Mouse (Mus musculus): ENCODE measurements at regions not wholly inside any gene's neighbourhood (a gene's known extent, or its start where the extent isn't known, plus 50 kb on each side); places are given as distances from the start of the nearest gene placed in this dataset.

DNA sequence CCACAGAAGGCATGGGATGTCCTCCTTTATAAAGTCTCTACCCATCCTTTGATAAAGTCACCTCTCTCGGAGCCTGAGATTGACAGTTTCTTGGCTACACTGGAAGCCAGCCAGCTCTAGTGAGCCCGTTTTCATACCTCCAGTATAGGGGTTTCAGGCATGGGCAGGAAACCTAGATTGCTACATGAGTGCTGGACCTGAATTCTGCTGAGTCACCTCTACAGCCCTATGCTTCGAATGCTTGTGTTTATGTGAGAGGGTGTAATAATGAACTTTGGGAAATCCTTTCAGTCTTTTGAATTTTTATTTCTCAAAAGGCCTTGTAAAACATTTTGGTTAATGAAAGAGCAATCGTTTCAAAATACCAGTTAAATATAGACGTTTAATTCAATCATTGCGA lies 53.5 kb upstream of the Itga4 start:
- DNase-seq = no peak

All from right cerebral cortex, postnatal 14 days (tissue).